Mouse (Mus musculus): ENCODE data around the gene Dcaf6. TPM values are rescaled to one million over a fixed set of nuclear protein-coding genes. Genes with fewer than 3 reads are reported as not detected.

Dcaf6 gene
- polyA plus RNA-seq, 1 experiment from 2014 or later, result 17.8 TPM

DNA sequence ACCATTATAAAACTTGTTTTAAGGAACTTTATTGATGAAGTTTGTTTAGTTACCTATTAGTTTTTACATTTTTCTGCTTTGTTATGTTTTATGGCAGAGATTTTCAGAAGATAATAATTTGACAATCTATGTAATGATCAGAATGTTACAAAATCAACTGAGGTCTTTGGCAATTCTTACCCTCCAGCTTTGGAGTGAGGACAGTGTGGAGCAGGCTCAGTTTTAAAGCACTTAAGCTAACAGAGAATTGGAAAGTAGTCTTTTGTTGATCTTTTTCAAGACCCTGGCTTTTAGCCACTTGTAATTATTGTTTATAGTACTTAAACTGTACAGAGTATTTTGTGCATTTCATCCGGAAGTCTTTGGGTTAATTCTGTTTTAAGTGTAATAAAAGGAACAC, 2.6 kb upstream of the Dcaf6 start:
- H3K9me3 ChIP-seq (replicated peaks), result no peaks in the 10 kb centered on the region

GRCm38 (mm10) chr1:165461681-165462080, 1.4 kb upstream of the Dcaf6 start:
- 3% methylated on average over 9 of the region's 9 CpGs for WGBS
- ATAC-seq (ENCODE audit: insufficient number of reproducible peaks, low FRiP score, low TSS enrichment, low read depth), result no peak

More for the DNA sequence above, 2.6 kb upstream of the Dcaf6 start:
- no peak overlapping the region for H3K4me2 ChIP-seq (replicated peaks)
- 58% methylated on average over 1 of the region's 1 CpGs for WGBS
- no peaks in the 10 kb centered on the region for H3K36me3 ChIP-seq
- no peak overlapping the region for H3K9ac ChIP-seq
- no peak overlapping the region for H3K27ac ChIP-seq (replicated peaks)
- no peak for ATAC-seq (ENCODE audit: insufficient number of reproducible peaks, low FRiP score, low TSS enrichment, low read depth)
- H3K4me3 ChIP-seq (replicated peaks), result no peak overlapping the region
- peaks cover 5% of the 10 kb centered on the region; the same call in 1 of the 2 replicates for H3K4me1 ChIP-seq
- H3K27me3 ChIP-seq, result no peaks in the 10 kb centered on the region

DNA sequence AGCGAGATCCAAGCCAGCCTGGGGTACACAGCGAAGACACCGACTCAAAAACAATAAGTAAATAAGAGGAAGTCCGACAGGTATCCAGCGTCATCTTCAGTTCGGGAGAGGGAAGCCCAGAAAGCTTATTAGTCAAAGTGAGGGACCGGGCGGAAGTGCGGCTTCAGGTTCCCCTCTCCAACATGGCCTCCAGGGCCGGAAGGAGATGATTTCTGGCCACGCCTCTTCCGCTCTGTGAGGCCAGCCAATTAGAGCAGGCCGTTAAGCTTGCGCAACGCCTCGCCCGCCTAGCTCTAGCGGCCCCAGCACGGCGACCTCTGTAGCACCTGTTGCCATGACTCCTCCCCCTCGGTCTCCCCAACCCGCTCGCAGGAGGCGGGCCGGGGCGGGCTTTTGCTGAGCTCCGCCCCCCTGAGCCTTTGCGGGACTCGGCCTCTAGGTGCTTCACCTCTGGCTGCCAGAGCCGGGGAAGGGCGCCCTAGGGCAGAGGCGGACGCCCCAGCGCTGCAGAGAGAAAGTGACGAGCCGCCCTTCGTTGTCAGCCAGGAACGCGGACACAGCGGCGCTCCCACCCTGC, 614 bp upstream of the Dcaf6 start:
- Histone ChIP-seq H3K27me3 (no peaks in the 10 kb centered on the region), H3K27ac (replicated peaks) (peak overlapping the region; percentile 97), H3K4me3 (replicated peaks) (peak overlapping the region; percentile 81), H3K4me2 (replicated peaks) (peak overlapping the region; percentile 77), H3K9ac (peak overlapping the region; percentile 66), H3K36me3 (no peaks in the 10 kb centered on the region), H3K4me1 (peaks cover 5% of the 10 kb centered on the region; the same call in 1 of the 2 replicates), H3K9me3 (replicated peaks) (no peaks in the 10 kb centered on the region)
- WGBS, result under 1% methylated on average over 41 of the region's 41 CpGs
- ATAC-seq (ENCODE audit: insufficient number of reproducible peaks, low FRiP score, low TSS enrichment, low read depth), result peak; percentile 97

More at GRCm38 (mm10) chr1:165461681-165462080, 1.4 kb upstream of the Dcaf6 start:
- Histone ChIP-seq H3K9me3 (replicated peaks) (no peaks in the 10 kb centered on the region), H3K27ac (replicated peaks) (peak overlapping the region; percentile 87), H3K4me1 (peaks cover 5% of the 10 kb centered on the region; the same call in 1 of the 2 replicates), H3K36me3 (no peaks in the 10 kb centered on the region), H3K4me3 (replicated peaks) (peak overlapping the region; percentile 81), H3K27me3 (no peaks in the 10 kb centered on the region), H3K4me2 (replicated peaks) (peak overlapping the region; percentile 65), H3K9ac (peak overlapping the region; percentile 66; the same call in 1 of the 2 replicates)

- H3K9me3 ChIP-seq (replicated peaks), result no peaks in the 10 kb centered on the region
- under 1% methylated on average over 60 of the region's 60 CpGs for WGBS
- peak overlapping the region; percentile 97 for H3K27ac ChIP-seq (replicated peaks)
- H3K4me2 ChIP-seq (replicated peaks), result peak overlapping the region; percentile 77
- peak overlapping the region; percentile 81 for H3K9ac ChIP-seq
- no peaks in the 10 kb centered on the region for H3K36me3 ChIP-seq
- H3K4me3 ChIP-seq (replicated peaks), result peak overlapping the region; percentile 81
- no peak for ATAC-seq (ENCODE audit: insufficient number of reproducible peaks, low FRiP score, low TSS enrichment, low read depth)
- H3K4me1 ChIP-seq, result peaks cover 5% of the 10 kb centered on the region; the same call in 1 of the 2 replicates
- no peaks in the 10 kb centered on the region for H3K27me3 ChIP-seq
Measured at GRCm38 (mm10) chr1:165459503-165460181, 633 bp downstream of the Dcaf6 start.

DNA sequence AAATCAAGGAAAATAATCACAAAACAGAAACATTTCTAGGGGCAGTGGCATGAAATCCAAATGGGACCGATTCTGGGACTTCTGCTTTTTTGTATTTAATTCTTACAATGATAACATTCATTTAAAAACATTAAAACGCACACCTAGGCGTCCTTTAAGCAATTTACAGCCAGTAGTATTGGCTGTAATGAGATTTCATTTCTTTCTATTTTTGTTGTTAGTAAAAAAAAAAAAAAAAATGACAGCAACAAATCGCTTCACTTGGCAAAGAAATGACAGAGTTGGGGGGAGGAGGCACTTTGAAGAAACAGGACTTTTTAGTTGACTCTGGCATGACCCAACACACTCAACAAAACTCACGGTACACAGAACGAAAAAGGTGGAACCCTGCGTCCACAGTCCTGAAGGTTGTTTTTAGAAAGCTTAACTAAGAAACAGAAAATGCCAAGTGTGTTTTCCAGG, 1.2 kb downstream of the Dcaf6 start:
- H3K4me2 ChIP-seq (replicated peaks), result peak overlapping the region; percentile 77
- H3K36me3 ChIP-seq, result no peaks in the 10 kb centered on the region
- no peaks in the 10 kb centered on the region for H3K9me3 ChIP-seq (replicated peaks)
- H3K27ac ChIP-seq (replicated peaks), result peak overlapping the region; percentile 97
- no peak for ATAC-seq (ENCODE audit: insufficient number of reproducible peaks, low FRiP score, low TSS enrichment, low read depth)
- peak overlapping the region; percentile 81 for H3K9ac ChIP-seq
- H3K4me1 ChIP-seq, result peaks cover 5% of the 10 kb centered on the region; the same call in 1 of the 2 replicates
- peak overlapping the region; percentile 81 for H3K4me3 ChIP-seq (replicated peaks)
- H3K27me3 ChIP-seq, result no peaks in the 10 kb centered on the region
- WGBS, result 14% methylated on average over 7 of the region's 7 CpGs

- H3K9ac ChIP-seq, result no peak overlapping the region
- H3K9me3 ChIP-seq (replicated peaks), result no peaks in the 10 kb centered on the region
- H3K4me3 ChIP-seq (replicated peaks), result no peak overlapping the region
- H3K4me1 ChIP-seq, result peaks cover 8% of the 10 kb centered on the region; the same call in 1 of the 2 replicates
- H3K36me3 ChIP-seq, result no peaks in the 10 kb centered on the region
- no peak for ATAC-seq (ENCODE audit: insufficient number of reproducible peaks, low FRiP score, low TSS enrichment, low read depth)
- 74% methylated on average over 3 of the region's 3 CpGs for WGBS
- no peak overlapping the region for H3K27ac ChIP-seq (replicated peaks)
- H3K27me3 ChIP-seq, result no peaks in the 10 kb centered on the region
- no peak overlapping the region for H3K4me2 ChIP-seq (replicated peaks)
Measured at GRCm38 (mm10) chr1:165441719-165442118, 18.6 kb downstream of the Dcaf6 start.

- Histone ChIP-seq H3K36me3 (no peaks in the 10 kb centered on the region), H3K27ac (replicated peaks) (no peak overlapping the region), H3K27me3 (no peaks in the 10 kb centered on the region), H3K9me3 (replicated peaks) (no peaks in the 10 kb centered on the region; the same call in 1 of the 2 replicates), H3K9ac (no peak overlapping the region), H3K4me2 (replicated peaks) (no peak overlapping the region), H3K4me1 (peaks cover 8% of the 10 kb centered on the region; the same call in 1 of the 2 replicates), H3K4me3 (replicated peaks) (no peak overlapping the region)
- peak; percentile 43; the same call in 1 of the 2 replicates for ATAC-seq (ENCODE audit: insufficient number of reproducible peaks, low FRiP score, low TSS enrichment, low read depth)
Measured at GRCm38 (mm10) chr1:165441201-165441600, 19.1 kb downstream of the Dcaf6 start.

DNA sequence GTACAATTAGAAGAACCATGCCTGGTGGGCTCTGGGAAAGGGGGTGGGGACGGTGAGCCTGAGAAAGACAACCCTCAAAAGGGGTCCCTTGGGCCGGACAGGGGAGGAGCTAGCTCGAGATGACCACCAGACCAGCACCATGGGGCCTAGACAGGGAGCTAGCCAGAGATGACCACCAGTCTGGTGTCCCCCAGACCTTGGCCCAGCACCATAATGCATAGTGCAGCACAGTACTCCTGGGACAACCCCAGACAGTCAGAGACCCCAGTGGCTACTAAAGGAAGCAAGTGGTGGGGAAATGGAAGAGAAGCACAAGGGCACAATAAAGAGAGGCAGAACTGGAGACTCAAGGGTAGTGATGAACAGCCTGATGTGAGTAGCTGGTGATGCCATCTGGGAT, 19.5 kb downstream of the Dcaf6 start:
- Histone ChIP-seq H3K4me2 (replicated peaks) (no peak overlapping the region), H3K9me3 (replicated peaks) (no peaks in the 10 kb centered on the region; the same call in 1 of the 2 replicates), H3K4me1 (peaks cover 8% of the 10 kb centered on the region; the same call in 1 of the 2 replicates), H3K9ac (no peak overlapping the region), H3K27me3 (no peaks in the 10 kb centered on the region), H3K27ac (replicated peaks) (no peak overlapping the region), H3K4me3 (replicated peaks) (no peak overlapping the region), H3K36me3 (no peaks in the 10 kb centered on the region)
- ATAC-seq (ENCODE audit: insufficient number of reproducible peaks, low FRiP score, low TSS enrichment, low read depth), result no peak
- 67% methylated on average over 3 of the region's 3 CpGs for WGBS

DNA sequence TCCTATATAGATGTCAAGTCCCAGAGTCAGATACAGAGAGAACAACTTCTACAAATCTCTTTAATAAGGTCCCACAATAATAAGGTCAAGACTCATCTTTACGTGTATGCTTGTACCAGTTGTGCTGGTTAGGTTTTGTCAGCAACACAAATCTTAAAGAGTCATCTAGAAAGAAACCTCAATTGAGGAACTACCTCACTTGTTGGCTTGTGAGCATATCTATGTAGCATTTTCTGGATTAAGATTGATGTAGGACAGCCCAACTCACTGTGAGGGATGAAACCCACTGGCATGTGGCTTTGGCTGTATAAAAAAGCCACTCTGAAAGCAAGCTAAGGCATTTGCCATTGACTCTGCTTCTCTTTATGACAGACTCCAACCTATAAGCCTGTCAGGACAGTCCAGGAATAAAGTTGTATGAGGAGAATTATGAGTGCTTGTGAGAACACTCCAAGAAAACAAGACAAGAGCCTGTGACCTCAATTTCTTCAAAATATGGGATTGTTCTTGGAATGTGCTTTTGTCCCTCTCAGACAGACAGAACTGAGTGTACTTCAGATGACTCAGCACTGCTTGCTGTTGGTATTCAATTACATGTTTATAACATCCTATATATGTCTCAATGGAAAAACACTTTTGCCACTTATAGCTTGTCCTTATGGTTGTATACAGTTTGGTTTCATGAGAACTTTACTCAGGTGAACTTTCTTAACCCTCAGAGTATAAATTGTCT, 21.8 kb downstream of the Dcaf6 start:
- H3K4me3 ChIP-seq (replicated peaks), result no peak overlapping the region
- no peaks in the 10 kb centered on the region; the same call in 1 of the 2 replicates for H3K9me3 ChIP-seq (replicated peaks)
- H3K27ac ChIP-seq (replicated peaks), result no peak overlapping the region
- H3K4me1 ChIP-seq, result peaks cover 8% of the 10 kb centered on the region; the same call in 1 of the 2 replicates
- H3K36me3 ChIP-seq, result no peaks in the 10 kb centered on the region
- WGBS, result 89% methylated on average over 1 of the region's 1 CpGs
- no peak for ATAC-seq (ENCODE audit: insufficient number of reproducible peaks, low FRiP score, low TSS enrichment, low read depth)
- no peaks in the 10 kb centered on the region for H3K27me3 ChIP-seq
- no peak overlapping the region for H3K4me2 ChIP-seq (replicated peaks)
- H3K9ac ChIP-seq, result no peak overlapping the region

DNA sequence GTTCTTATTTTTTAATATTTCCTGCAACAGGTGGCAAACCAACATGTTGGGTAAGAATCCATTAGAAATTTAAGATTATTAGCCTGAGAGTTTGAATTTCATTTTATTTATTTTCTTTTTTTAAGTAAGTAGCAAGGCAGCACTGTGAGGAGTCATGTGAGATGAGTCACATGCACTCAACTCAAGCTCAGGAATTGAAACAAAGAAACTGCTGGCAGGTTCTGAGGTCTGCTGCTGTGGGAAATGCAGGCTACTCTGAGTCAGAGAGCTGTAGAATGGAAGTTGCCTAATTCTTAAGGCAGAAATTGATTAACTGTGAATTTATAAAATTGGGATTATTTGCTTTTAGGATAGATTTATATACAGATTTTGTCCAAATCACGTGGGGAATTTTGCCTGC, 27.4 kb downstream of the Dcaf6 start:
- no peaks in the 10 kb centered on the region; the same call in 1 of the 2 replicates for H3K9me3 ChIP-seq (replicated peaks)
- no peak for ATAC-seq (ENCODE audit: insufficient number of reproducible peaks, low FRiP score, low TSS enrichment, low read depth)
- no peak overlapping the region for H3K4me3 ChIP-seq (replicated peaks)
- no peaks in the 10 kb centered on the region for H3K36me3 ChIP-seq
- no peak overlapping the region for H3K4me2 ChIP-seq (replicated peaks)
- H3K27ac ChIP-seq (replicated peaks), result no peak overlapping the region
- H3K9ac ChIP-seq, result no peak overlapping the region
- H3K4me1 ChIP-seq, result no peaks in the 10 kb centered on the region
- H3K27me3 ChIP-seq, result no peaks in the 10 kb centered on the region
- WGBS, result 78% methylated on average over 1 of the region's 1 CpGs

DNA sequence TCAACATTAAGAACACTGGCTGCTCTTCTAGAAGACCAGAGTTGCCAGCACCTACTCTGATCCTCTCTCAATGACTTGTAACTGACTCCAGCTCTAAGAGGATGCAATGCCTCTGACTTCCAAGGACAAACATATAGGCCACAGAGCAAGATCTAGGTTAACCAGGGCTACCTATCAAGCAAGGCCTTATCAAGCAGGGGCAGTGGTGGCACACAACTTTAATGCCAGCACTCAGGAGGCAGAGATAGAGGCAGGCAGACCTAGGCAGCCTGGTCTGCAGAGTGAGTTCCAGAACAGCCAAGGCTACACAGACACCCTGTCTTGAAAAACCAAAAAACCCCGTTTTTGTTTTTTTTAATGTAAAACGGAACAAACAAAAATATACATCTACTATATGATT, 34.0 kb downstream of the Dcaf6 start:
- Histone ChIP-seq H3K4me2 (replicated peaks) (no peak overlapping the region), H3K27ac (replicated peaks) (no peak overlapping the region), H3K4me1 (no peaks in the 10 kb centered on the region), H3K4me3 (replicated peaks) (no peak overlapping the region), H3K9ac (no peak overlapping the region), H3K27me3 (no peaks in the 10 kb centered on the region), H3K36me3 (no peaks in the 10 kb centered on the region), H3K9me3 (replicated peaks) (no peaks in the 10 kb centered on the region)
- 93% methylated on average over 2 of the region's 2 CpGs for WGBS
- no peak for ATAC-seq (ENCODE audit: insufficient number of reproducible peaks, low FRiP score, low TSS enrichment, low read depth)
